Mouse (Mus musculus): ENCODE measurements around the gene Vangl2. TPM values are rescaled to one million over a fixed set of nuclear protein-coding genes. Genes with fewer than 3 reads are reported as not detected.

The Vangl2 gene
- polyA plus RNA-seq, 1 experiment from 2014 or later = 44.0 TPM

- no peaks in the 10 kb centered on the region for H3K27me3 ChIP-seq (ENCODE audit: control insufficient read depth, insufficient read depth, low read depth, low read length)
- no peak overlapping the region for H3K4me2 ChIP-seq (ENCODE audit: low read length)
- H3K4me3 ChIP-seq (ENCODE audit: low read depth, low read length) = no peak overlapping the region
- H3K4me1 ChIP-seq (ENCODE audit: control insufficient read depth, insufficient read depth, low read length) = no peaks in the 10 kb centered on the region
- WGBS = 86% methylated on average over 3 of the region's 3 CpGs
- no peak for ATAC-seq
- H3K36me3 ChIP-seq (ENCODE audit: control insufficient read depth, insufficient read depth, low read length) = no peaks in the 10 kb centered on the region
- no peak overlapping the region for H3K9ac ChIP-seq (ENCODE audit: low read depth, low read length)
- H3K27ac ChIP-seq (ENCODE audit: low read length) = no peak overlapping the region
- H3K9me3 ChIP-seq (replicated peaks; ENCODE audit: control insufficient read depth, low read length, poor library complexity, severe bottlenecking) = 0 out of 2 replicates have a peak, but pooled peaks cover 2% of the 10 kb centered on the region
Measured at GRCm38 (mm10) chr1:171983372-171984001, 44.8 kb downstream of the Vangl2 start.

- ATAC-seq = no peak
Measured at GRCm38 (mm10) chr1:171982740-171983139, 45.5 kb downstream of the Vangl2 start.

DNA sequence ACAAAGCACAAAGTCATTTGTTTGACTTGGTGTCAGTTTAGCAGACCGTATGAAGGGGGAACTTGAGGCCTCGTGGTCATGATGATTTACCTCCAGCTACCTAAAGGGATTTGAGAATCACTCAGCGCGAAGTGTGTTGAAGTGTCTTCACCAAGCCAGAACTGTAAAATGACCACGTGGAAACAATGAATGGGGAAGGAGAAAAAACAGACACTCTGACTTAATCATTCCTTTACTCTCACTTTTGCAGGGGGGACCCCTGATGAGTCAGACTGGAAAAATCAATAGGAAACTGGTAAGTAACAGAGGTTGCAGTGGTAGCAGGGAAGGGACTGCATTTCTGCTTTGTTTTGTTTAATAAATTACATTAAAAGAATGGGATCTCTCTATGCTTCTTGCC, 46.1 kb downstream of the Vangl2 start:
- 69% methylated on average over 5 of the region's 5 CpGs for WGBS
- H3K9ac ChIP-seq (ENCODE audit: low read depth, low read length) = no peak overlapping the region
- no peaks in the 10 kb centered on the region for H3K27me3 ChIP-seq (ENCODE audit: control insufficient read depth, insufficient read depth, low read depth, low read length)
- H3K9me3 ChIP-seq (replicated peaks; ENCODE audit: control insufficient read depth, low read length, poor library complexity, severe bottlenecking) = no peaks in the 10 kb centered on the region
- H3K36me3 ChIP-seq (ENCODE audit: control insufficient read depth, insufficient read depth, low read length) = no peaks in the 10 kb centered on the region
- no peak overlapping the region for H3K4me2 ChIP-seq (ENCODE audit: low read length)
- no peaks in the 10 kb centered on the region for H3K4me1 ChIP-seq (ENCODE audit: control insufficient read depth, insufficient read depth, low read length)
- H3K4me3 ChIP-seq (ENCODE audit: low read depth, low read length) = no peak overlapping the region
- H3K27ac ChIP-seq (ENCODE audit: low read length) = no peak overlapping the region
- ATAC-seq = no peak

More at GRCm38 (mm10) chr1:171982740-171983139, 45.5 kb downstream of the Vangl2 start:
- Histone ChIP-seq H3K4me1 (ENCODE audit: control insufficient read depth, insufficient read depth, low read length) (no peaks in the 10 kb centered on the region), H3K4me3 (ENCODE audit: low read depth, low read length) (no peak overlapping the region), H3K27ac (ENCODE audit: low read length) (no peak overlapping the region), H3K27me3 (ENCODE audit: control insufficient read depth, insufficient read depth, low read depth, low read length) (no peaks in the 10 kb centered on the region), H3K9me3 (replicated peaks; ENCODE audit: control insufficient read depth, low read length, poor library complexity, severe bottlenecking) (no peaks in the 10 kb centered on the region), H3K9ac (ENCODE audit: low read depth, low read length) (no peak overlapping the region), H3K36me3 (ENCODE audit: control insufficient read depth, insufficient read depth, low read length) (no peaks in the 10 kb centered on the region), H3K4me2 (ENCODE audit: low read length) (no peak overlapping the region)
- 79% methylated on average over 4 of the region's 4 CpGs for WGBS

GRCm38 (mm10) chr1:171979969-171980730, 48.1 kb downstream of the Vangl2 start:
- 0 out of 2 replicates have a peak, but pooled peaks cover 2% of the 10 kb centered on the region for H3K9me3 ChIP-seq (replicated peaks; ENCODE audit: control insufficient read depth, low read length, poor library complexity, severe bottlenecking)
- peak; percentile 75 for ATAC-seq
- H3K27ac ChIP-seq (ENCODE audit: low read length) = no peak overlapping the region
- H3K27me3 ChIP-seq (ENCODE audit: control insufficient read depth, insufficient read depth, low read depth, low read length) = no peaks in the 10 kb centered on the region
- H3K4me1 ChIP-seq (ENCODE audit: control insufficient read depth, insufficient read depth, low read length) = no peaks in the 10 kb centered on the region
- H3K4me2 ChIP-seq (ENCODE audit: low read length) = no peak overlapping the region
- 37% methylated on average over 13 of the region's 13 CpGs for WGBS
- H3K36me3 ChIP-seq (ENCODE audit: control insufficient read depth, insufficient read depth, low read length) = no peaks in the 10 kb centered on the region
- no peak overlapping the region for H3K9ac ChIP-seq (ENCODE audit: low read depth, low read length)
- H3K4me3 ChIP-seq (ENCODE audit: low read depth, low read length) = no peak overlapping the region

DNA sequence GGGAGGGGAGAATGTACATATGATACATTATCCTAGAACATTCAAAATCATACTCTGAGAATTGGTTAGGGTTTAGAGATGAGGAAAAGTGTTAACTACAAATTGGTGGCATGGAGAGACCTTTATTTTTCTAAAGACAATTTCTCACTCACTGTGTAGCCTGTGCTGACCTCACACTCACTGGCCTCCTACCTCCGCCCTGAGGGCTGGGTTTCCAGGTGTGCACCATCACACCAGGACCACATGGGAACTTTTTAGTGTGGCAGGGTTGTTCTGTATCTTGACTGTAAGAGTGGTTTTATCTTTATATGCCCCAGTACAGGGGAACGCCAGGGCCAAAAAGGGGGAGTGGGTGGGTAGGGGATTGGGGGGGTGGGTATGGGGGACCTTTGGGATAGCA, 50.4 kb downstream of the Vangl2 start:
- Histone ChIP-seq H3K4me1 (ENCODE audit: control insufficient read depth, insufficient read depth, low read length) (no peaks in the 10 kb centered on the region), H3K9me3 (replicated peaks; ENCODE audit: control insufficient read depth, low read length, poor library complexity, severe bottlenecking) (0 out of 2 replicates have a peak, but pooled peaks cover 2% of the 10 kb centered on the region), H3K9ac (ENCODE audit: low read depth, low read length) (no peak overlapping the region), H3K4me3 (ENCODE audit: low read depth, low read length) (no peak overlapping the region), H3K4me2 (ENCODE audit: low read length) (no peak overlapping the region), H3K36me3 (ENCODE audit: control insufficient read depth, insufficient read depth, low read length) (no peaks in the 10 kb centered on the region), H3K27ac (ENCODE audit: low read length) (no peak overlapping the region), H3K27me3 (ENCODE audit: control insufficient read depth, insufficient read depth, low read depth, low read length) (no peaks in the 10 kb centered on the region)
- no peak for ATAC-seq
- 89% methylated on average over 2 of the region's 2 CpGs for WGBS

GRCm38 (mm10) chr1:171976826-171977539, 51.3 kb downstream of the Vangl2 start:
- no peak overlapping the region for H3K4me2 ChIP-seq (ENCODE audit: low read length)

DNA sequence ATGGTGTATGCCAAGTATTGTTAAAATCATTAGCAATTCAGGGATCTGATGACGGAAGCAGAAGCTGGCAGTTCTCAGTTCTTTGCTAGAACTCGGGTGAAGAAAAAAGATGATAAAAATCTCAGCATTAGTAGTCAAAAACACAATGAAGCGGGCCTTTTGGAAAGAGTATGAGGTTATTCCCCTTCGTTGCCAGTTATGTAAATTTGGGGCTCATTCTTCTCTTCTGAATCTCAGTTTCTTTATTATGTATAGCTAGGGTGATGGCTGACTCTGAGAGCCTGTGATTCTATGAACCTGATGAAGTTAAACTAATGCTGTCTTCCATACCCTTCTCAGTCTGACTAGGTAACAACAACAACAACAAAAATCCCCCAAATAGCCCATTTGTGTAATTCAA, 52.4 kb downstream of the Vangl2 start:
- ATAC-seq = no peak
- Histone ChIP-seq H3K9me3 (replicated peaks; ENCODE audit: control insufficient read depth, low read length, poor library complexity, severe bottlenecking) (0 out of 2 replicates have a peak, but pooled peaks cover 2% of the 10 kb centered on the region), H3K27ac (ENCODE audit: low read length) (no peak overlapping the region), H3K4me1 (ENCODE audit: control insufficient read depth, insufficient read depth, low read length) (no peaks in the 10 kb centered on the region), H3K36me3 (ENCODE audit: control insufficient read depth, insufficient read depth, low read length) (no peaks in the 10 kb centered on the region), H3K9ac (ENCODE audit: low read depth, low read length) (no peak overlapping the region), H3K27me3 (ENCODE audit: control insufficient read depth, insufficient read depth, low read depth, low read length) (no peaks in the 10 kb centered on the region), H3K4me2 (ENCODE audit: low read length) (no peak overlapping the region), H3K4me3 (ENCODE audit: low read depth, low read length) (no peak overlapping the region)
- WGBS = 78% methylated on average over 4 of the region's 4 CpGs

More at GRCm38 (mm10) chr1:171976826-171977539, 51.3 kb downstream of the Vangl2 start:
- H3K36me3 ChIP-seq (ENCODE audit: control insufficient read depth, insufficient read depth, low read length) = no peaks in the 10 kb centered on the region
- H3K9ac ChIP-seq (ENCODE audit: low read depth, low read length) = no peak overlapping the region
- H3K27me3 ChIP-seq (ENCODE audit: control insufficient read depth, insufficient read depth, low read depth, low read length) = no peaks in the 10 kb centered on the region
- 93% methylated on average over 14 of the region's 14 CpGs for WGBS
- no peak for ATAC-seq
- H3K27ac ChIP-seq (ENCODE audit: low read length) = no peak overlapping the region
- 0 out of 2 replicates have a peak, but pooled peaks cover 2% of the 10 kb centered on the region for H3K9me3 ChIP-seq (replicated peaks; ENCODE audit: control insufficient read depth, low read length, poor library complexity, severe bottlenecking)
- H3K4me1 ChIP-seq (ENCODE audit: control insufficient read depth, insufficient read depth, low read length) = no peaks in the 10 kb centered on the region
- no peak overlapping the region for H3K4me3 ChIP-seq (ENCODE audit: low read depth, low read length)

DNA sequence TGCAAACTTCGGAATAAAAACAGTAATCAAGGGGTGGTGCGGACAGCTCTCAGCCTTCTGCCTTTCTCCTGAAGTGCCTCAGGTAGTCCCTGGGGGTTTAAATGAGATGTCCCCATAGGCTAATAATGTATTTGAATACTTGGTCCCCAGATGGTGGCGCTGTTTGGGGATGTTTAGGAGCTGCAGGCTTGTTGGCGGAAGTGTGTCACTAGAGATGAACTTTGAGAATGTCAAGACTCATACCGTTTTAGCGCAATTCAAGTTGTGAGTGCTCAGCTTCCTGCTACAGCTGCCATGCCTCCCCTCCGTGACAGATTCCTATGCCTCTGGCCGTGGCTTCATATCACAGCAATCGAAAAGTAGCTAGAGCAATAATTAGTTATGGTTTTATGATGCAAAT, 52.9 kb downstream of the Vangl2 start:
- Histone ChIP-seq H3K9me3 (replicated peaks; ENCODE audit: control insufficient read depth, low read length, poor library complexity, severe bottlenecking) (0 out of 2 replicates have a peak, but pooled peaks cover 2% of the 10 kb centered on the region), H3K4me2 (ENCODE audit: low read length) (no peak overlapping the region), H3K9ac (ENCODE audit: low read depth, low read length) (no peak overlapping the region), H3K27ac (ENCODE audit: low read length) (no peak overlapping the region), H3K36me3 (ENCODE audit: control insufficient read depth, insufficient read depth, low read length) (no peaks in the 10 kb centered on the region), H3K4me1 (ENCODE audit: control insufficient read depth, insufficient read depth, low read length) (no peaks in the 10 kb centered on the region), H3K27me3 (ENCODE audit: control insufficient read depth, insufficient read depth, low read depth, low read length) (no peaks in the 10 kb centered on the region), H3K4me3 (ENCODE audit: low read depth, low read length) (no peak overlapping the region)
- 90% methylated on average over 9 of the region's 9 CpGs for WGBS
- ATAC-seq = no peak
